Mouse (Mus musculus): Measurements from ENCODE around the gene Fermt3. TPM values are rescaled to one million over a fixed set of nuclear protein-coding genes. Genes with fewer than 3 reads are reported as not detected.

Fermt3 gene
- 17.2 TPM for polyA plus RNA-seq (2014; fragmentation: Illumina TruSeq; extraction: RNeasy Lipid Tissue Mini Kit (QIAGEN cat#74804); ENCODE audit: insufficient read depth, low read depth, low replicate concordance)

DNA sequence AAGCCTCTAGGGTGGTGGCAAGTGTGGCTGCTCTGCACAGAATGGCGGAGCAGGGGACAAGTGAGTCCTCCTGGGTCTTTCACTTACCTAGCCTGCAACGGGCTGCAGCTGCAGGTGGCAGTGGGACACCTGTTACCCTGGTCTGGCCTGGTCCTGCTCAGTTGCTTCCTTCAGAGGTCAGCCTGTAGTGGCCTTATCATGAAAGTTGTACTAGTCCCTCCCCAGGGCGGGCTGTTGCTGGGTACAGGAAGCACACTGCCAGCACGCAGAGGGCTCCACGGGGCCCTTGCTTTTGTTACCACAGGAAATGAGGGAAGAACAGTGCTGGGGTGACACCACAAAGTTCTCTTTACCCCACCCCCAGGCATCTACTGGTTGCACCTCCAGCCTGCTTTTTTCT lies at the start of gene Fermt3:
Fermt3 (minus strand) TSS at position 279 of the 400 bp plus-strand sequence.

DNA sequence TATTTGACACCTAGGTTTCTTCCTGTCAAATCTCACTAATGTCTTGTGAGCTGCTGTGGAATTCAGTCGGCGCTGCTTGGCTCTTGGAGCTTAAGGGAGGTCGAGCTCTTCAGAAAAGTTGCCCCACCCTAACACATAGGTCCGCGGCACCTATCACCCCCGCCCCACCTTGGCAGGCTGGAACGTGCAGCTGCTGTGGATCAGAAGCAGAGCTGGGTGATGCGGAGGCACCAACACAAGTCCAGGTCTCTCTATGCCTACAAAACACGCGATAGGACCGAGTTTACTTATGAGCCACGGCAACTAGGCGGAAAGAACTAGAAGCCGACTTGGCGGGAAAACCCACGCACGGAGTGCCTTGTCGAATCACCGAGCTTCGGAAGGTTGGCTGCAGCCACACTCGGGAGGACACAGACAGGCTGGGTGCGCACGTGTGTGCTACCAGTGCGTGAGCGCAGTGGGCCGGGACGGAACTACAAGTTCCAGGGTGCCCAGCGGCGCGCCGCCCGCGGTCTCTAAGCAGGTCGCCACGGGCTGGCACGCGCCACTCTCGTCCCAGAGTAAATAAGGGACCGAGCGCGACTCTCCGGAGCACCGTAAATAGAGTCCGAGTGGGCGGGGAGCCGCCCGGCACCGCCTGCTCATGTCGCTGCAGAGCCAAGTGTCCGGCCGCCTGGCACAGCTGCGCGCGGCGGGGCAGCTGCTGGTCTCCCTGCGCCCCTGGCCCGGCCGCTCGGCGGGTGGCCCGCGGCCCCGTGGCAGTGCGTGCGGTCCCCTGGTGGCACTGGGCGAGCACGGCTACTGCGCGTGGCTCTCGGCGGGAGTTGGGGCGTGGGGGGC lies 37.2 kb upstream of the Fermt3 start, which contains the start of gene Macrod1:
Macrod1 (plus strand) TSS at position 563 of the 840 bp plus-strand sequence.

DNA sequence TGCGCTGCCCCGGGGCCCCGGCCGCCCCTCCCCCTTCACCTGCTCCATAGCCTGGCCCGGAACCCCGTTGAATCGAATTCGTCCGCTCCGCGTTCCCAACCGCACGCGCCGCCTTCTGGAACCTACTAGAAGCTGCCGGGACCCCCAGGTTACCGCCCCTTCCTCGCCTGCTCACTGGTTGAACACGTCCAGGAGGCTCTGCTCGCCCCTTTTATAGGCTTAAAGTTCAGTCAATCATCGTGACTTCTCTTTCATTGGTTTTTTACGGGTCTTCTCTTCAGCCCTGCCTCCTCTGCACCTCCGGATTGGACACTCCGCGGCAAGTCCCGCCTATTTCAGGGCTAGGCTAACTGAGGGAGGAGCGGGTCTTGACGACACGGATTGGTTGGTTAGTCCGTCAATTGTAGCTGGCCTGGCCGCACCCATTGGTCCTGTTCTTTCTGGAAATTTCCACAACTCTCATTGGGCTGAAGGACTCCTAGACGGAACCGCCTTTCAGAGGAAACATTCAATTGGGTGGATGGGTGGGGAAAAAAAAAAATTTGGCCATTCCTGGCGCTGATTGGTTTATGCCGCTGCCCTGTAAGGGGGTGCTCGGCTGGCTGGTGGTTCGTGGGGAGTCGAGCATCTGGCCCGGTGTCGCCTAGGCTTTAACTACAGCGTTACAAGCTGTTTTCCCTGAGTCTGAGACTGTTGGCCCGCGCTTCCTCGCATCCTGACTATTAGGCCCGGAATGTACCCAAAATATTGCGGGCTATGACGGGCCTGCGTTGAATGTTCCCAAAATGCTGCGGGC lies 20.8 kb upstream of the Fermt3 start, which contains the start of gene Stip1:
Stip1 (minus strand) TSS at position 127 of the 796 bp plus-strand sequence.

DNA sequence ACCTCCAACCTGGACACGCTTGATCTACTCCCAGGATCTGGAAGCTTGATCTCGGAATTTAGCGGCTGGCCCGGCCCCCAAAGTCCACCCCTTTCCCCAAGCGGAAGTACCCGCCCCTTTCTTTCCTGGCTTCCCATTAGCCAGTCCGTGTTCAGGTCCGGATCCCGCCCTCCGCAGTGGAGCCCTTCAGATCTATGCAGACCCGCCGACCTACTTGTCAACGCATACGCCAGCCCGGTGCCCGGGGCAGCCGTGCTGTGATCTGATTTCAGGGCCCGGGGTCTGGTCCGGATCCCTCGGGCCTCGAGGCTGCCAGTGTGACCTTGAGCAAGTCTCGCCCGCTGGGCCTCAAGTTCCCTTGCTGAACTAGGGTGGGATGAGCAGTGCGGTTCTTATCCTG lies 23.3 kb downstream of the Fermt3 start, which contains the start of the genes Nudt22 and Trpt1:
Nudt22 (minus strand) TSS at position 112 of the 400 bp plus-strand sequence.
Trpt1 (plus strand) TSS at position 126 of the 400 bp plus-strand sequence.

DNA sequence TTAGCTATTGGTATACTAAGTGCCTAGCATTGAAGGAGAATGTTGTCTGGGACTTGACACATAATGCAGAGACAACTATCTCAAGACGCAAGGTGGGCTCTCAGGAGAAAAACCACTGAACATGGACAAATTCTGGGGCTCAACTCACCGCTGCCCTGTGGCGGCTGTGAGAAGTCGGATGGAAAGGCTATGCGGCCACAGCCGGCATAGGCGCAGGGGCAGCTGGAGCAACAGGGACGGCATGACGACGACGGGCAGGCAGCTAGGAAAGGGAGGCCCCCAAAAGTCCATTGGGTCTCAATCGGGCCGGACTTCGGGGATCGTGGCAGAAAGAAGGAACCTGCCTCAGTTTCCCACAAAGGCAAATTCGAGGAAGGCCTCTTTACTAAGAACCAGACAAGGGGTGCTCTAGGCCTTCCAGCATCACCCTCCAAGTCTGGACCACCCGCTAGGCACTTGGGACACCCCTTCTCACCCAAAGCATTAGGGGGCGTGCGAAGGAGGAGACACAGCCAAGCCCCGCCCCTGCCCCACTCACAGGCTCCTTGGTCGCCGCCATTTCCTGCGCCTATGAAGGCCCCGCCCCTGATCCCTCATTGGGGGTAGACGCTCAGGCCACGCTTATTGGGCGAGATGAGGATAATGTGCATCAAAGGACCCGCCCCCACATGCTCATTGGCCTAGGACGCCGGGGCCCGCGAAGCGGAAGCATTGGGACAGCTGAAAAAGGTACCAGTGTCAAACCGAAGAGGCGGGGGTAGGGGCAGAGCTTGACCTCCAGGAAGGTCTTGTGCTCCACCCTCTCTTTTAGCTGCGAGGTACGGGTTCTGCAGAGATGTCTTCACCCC lies 27.0 kb downstream of the Fermt3 start, which contains the start of gene Dnajc4:
Dnajc4 (minus strand) TSS at position 562 of the 848 bp plus-strand sequence.

DNA sequence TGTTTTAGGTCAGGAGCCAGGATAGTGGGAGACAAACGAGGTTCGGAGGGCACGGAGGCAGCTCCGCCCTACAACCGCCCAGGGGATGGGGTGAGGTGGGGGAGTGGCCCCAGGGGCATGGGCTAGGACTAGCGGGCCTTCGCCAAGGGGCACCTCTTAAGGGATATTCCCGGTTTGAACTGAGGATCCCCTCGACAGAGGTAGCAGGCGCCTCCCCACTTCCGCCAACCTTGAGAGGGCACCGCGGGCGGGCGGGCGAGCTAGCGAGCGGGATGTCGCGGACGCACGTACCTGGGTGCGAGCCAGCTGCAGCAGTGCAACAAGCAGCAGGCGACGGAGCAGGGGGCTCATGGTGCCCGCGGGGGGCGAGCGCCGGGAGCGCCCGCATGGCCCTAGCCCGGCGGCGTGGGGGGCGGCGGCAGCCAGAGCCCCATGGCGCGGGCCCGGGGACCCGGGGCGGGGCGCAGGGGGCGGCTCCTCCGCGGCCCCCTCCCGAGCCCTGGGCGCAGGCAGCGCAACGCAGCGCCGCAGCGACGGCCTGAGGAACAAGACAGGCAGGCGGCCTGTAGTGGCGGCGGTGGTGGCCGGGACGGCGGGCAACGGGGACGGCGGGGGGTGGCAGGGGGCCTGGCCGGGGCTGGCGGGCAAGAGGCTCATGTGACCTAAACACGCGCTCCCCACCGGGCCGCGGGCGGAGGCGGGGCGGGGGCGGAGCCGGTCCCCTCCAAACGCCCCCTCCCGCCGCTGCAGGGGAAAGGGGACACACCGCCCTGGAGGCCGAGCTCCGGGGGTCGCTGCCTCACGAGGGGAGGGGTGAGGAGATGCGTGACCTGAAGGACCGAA lies 32.0 kb downstream of the Fermt3 start, which contains the start of gene Vegfb:
Vegfb (minus strand) TSS at position 591 of the 843 bp plus-strand sequence.

DNA sequence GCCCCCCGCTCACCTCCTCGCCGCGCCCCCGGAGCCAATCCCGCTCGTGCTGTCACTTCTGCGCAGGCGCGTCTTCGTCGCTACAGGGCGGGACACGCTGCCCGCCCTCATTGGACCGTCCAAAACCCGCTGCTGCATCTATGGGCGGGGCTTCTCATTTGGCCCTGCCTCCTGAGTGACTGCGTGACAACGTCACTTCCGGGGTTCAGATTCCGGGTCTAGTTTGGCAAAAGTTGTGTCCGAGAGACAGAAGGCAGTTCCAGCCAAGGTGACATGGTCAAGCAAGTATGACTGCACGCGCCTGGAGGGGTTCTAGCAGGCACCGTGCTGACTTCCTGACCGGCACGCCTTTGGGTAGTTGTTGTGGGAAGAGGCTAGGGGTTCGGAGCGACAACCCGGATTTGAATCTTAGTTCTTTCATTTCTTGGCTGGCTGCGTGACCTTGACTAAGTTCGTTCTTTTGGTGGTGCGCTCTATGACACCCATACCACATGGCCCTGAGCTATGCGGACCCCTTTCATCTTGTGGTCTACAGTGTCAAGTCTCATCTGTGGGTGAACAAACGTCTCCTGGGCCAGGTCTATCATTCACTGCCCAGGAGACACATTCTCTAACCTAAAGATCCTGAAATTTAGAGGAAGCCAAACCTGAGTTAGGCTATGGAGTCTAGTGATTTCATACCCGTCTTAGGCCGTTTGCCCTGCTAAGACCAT lies 38.7 kb downstream of the Fermt3 start, which contains the start of gene Fkbp2:
Fkbp2 (minus strand) TSS at position 121 of the 713 bp plus-strand sequence.

DNA sequence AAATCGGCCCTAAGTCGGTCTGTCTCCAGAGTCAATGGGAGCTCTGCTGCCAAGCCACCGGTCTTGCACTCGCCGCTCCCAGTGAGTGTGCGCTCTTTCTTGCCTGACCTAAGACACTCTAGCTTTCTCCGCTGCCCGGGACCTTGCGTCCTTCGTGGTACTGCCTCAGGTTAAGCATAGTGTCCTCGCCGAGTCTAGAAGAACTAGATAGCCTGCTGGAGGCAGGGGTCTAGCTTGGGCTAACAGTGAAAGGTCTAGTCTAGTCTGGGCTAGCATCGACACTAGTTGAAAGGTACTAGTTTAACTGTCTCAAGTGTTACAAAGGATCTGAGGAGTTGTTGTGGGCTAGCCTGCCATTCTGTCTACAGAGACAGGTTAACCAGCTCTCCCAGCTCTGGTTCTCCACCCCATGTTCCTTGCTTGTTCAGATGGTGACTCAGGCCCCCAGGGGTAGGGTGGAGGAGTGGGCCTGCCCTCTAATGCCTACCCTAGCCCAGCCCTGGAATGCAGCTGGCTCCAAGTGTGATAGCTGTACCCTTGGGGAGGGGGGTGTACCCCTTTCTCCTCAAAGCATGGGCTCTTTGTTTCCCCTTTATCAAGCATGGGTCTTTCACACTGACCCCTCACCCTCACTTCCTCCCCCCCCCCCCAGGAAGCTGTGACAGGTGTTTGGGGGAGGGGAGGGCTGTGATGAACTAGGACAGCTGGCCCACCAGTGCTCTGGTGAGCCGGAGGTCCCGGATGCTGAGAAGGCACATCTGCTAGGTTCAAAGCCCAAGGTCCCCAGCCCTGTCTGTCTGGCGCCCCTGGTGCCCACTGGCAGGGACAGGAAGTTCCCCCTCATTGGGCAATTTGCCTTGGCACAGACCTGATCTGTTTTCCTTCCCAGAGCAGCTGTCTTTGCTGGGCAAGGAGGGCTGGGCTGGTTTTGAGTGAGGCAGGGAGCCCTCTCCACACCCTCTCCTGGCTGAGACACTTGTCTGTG lies 43.4 kb downstream of the Fermt3 start, which contains the start of gene Plcb3:
Plcb3 (minus strand) TSS at position 934 of the 985 bp plus-strand sequence.

DNA sequence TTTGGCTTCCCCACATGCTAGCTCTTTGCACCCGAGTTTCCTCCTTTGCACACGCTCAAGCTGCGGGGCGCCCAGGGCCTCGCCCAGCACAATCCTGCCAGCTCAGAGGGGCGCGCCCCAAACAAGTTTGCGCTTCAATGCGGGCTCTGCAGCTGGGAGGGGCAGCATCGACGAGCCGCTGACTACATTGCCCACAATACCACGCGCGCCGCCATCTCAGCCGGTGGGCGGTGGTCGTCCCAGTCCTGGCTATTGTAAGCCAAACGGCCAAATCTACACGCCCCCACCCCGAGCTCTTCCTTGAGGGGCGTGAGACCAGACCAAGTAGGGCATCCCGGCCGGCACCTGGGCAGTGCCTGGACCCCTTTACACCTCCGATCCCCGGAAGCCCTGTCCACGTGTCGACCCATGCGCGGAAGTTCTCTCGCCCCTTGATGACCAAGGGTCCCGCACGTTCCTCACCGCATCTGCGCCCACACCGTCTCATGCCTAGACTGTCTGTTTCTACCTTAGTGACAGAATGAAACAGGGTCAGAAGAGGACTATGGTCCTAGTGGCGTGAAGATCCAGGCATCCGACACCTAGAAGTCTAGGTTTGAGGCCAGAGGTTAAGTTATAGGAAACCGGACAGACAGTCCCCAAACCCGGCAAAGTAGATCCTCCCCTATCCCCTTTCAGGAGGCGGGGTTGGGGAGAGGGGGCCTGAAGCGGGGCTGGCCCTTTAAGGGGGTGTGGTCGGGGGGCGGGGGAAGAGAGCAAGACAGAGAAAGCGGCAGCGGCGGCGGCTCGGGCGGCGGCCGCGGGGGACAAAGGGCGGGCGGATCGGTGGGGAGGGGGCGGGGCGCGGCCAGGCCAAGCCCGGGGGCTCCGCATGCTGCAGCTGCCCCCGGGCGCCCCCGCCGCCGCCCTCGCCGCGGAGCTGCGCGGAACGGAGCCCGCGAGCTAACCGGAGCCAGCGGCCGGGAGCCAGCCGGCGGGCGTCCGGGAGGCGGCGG lies 44.8 kb downstream of the Fermt3 start, which contains the start of gene Ppp1r14b:
Ppp1r14b (plus strand) TSS at position 758 of the 995 bp plus-strand sequence.

Other genes starting within 250 kb of the Fermt3 start
- gene Rps6ka4, start 178.8 kb downstream of the Fermt3 start, polyA plus RNA-seq (2014; fragmentation: Illumina TruSeq; extraction: RNeasy Lipid Tissue Mini Kit (QIAGEN cat#74804); ENCODE audit: insufficient read depth, low read depth, low replicate concordance): 16.7 TPM
- 4.5 TPM for gene Ccdc88b, start 161.3 kb downstream of the Fermt3 start, polyA plus RNA-seq (2014; fragmentation: Illumina TruSeq; extraction: RNeasy Lipid Tissue Mini Kit (QIAGEN cat#74804); ENCODE audit: insufficient read depth, low read depth, low replicate concordance)
- gene Trmt112, start 109.8 kb downstream of the Fermt3 start, polyA plus RNA-seq (2014; fragmentation: Illumina TruSeq; extraction: RNeasy Lipid Tissue Mini Kit (QIAGEN cat#74804); ENCODE audit: insufficient read depth, low read depth, low replicate concordance): 74.6 TPM
- gene Prdx5, start 109.4 kb downstream of the Fermt3 start, polyA plus RNA-seq (2014; fragmentation: Illumina TruSeq; extraction: RNeasy Lipid Tissue Mini Kit (QIAGEN cat#74804); ENCODE audit: insufficient read depth, low read depth, low replicate concordance): 254 TPM
- 24.6 TPM for gene Esrra, start 97.7 kb downstream of the Fermt3 start, polyA plus RNA-seq (2014; fragmentation: Illumina TruSeq; extraction: RNeasy Lipid Tissue Mini Kit (QIAGEN cat#74804); ENCODE audit: insufficient read depth, low read depth, low replicate concordance)
- 0.68 TPM for gene Catsperz, start 94.1 kb downstream of the Fermt3 start, polyA plus RNA-seq (2014; fragmentation: Illumina TruSeq; extraction: RNeasy Lipid Tissue Mini Kit (QIAGEN cat#74804); ENCODE audit: insufficient read depth, low read depth, low replicate concordance)
- not detected for gene Kcnk4, start 85.0 kb downstream of the Fermt3 start, polyA plus RNA-seq (2014; fragmentation: Illumina TruSeq; extraction: RNeasy Lipid Tissue Mini Kit (QIAGEN cat#74804); ENCODE audit: insufficient read depth, low read depth, low replicate concordance)
- gene Bad, start 77.6 kb downstream of the Fermt3 start, polyA plus RNA-seq (2014; fragmentation: Illumina TruSeq; extraction: RNeasy Lipid Tissue Mini Kit (QIAGEN cat#74804); ENCODE audit: insufficient read depth, low read depth, low replicate concordance): 59.7 TPM
- gene Gpr137, start 77.0 kb downstream of the Fermt3 start, polyA plus RNA-seq (2014; fragmentation: Illumina TruSeq; extraction: RNeasy Lipid Tissue Mini Kit (QIAGEN cat#74804); ENCODE audit: insufficient read depth, low read depth, low replicate concordance): 34.1 TPM
- 61.9 TPM for gene Ppp1r14b, start 44.5 kb downstream of the Fermt3 start, polyA plus RNA-seq (2014; fragmentation: Illumina TruSeq; extraction: RNeasy Lipid Tissue Mini Kit (QIAGEN cat#74804); ENCODE audit: insufficient read depth, low read depth, low replicate concordance)
- 31.5 TPM for gene Plcb3, start 43.0 kb downstream of the Fermt3 start, polyA plus RNA-seq (2014; fragmentation: Illumina TruSeq; extraction: RNeasy Lipid Tissue Mini Kit (QIAGEN cat#74804); ENCODE audit: insufficient read depth, low read depth, low replicate concordance)
- 111 TPM for gene Fkbp2, start 39.0 kb downstream of the Fermt3 start, polyA plus RNA-seq (2014; fragmentation: Illumina TruSeq; extraction: RNeasy Lipid Tissue Mini Kit (QIAGEN cat#74804); ENCODE audit: insufficient read depth, low read depth, low replicate concordance)
- gene Vegfb, start 31.8 kb downstream of the Fermt3 start, polyA plus RNA-seq (2014; fragmentation: Illumina TruSeq; extraction: RNeasy Lipid Tissue Mini Kit (QIAGEN cat#74804); ENCODE audit: insufficient read depth, low read depth, low replicate concordance): 24.8 TPM
- gene Dnajc4, start 26.9 kb downstream of the Fermt3 start, polyA plus RNA-seq (2014; fragmentation: Illumina TruSeq; extraction: RNeasy Lipid Tissue Mini Kit (QIAGEN cat#74804); ENCODE audit: insufficient read depth, low read depth, low replicate concordance): 24.8 TPM
- 13.9 TPM for gene Nudt22, start 23.4 kb downstream of the Fermt3 start, polyA plus RNA-seq (2014; fragmentation: Illumina TruSeq; extraction: RNeasy Lipid Tissue Mini Kit (QIAGEN cat#74804); ENCODE audit: insufficient read depth, low read depth, low replicate concordance)
- 8.8 TPM for gene Trpt1, start 23.3 kb downstream of the Fermt3 start, polyA plus RNA-seq (2014; fragmentation: Illumina TruSeq; extraction: RNeasy Lipid Tissue Mini Kit (QIAGEN cat#74804); ENCODE audit: insufficient read depth, low read depth, low replicate concordance)
- 69.0 TPM for gene Stip1, start 20.5 kb upstream of the Fermt3 start, polyA plus RNA-seq (2014; fragmentation: Illumina TruSeq; extraction: RNeasy Lipid Tissue Mini Kit (QIAGEN cat#74804); ENCODE audit: insufficient read depth, low read depth, low replicate concordance)
- 22.1 TPM for gene Macrod1, start 37.3 kb upstream of the Fermt3 start, polyA plus RNA-seq (2014; fragmentation: Illumina TruSeq; extraction: RNeasy Lipid Tissue Mini Kit (QIAGEN cat#74804); ENCODE audit: insufficient read depth, low read depth, low replicate concordance)
- gene Flrt1, start 86.3 kb upstream of the Fermt3 start, polyA plus RNA-seq (2014; fragmentation: Illumina TruSeq; extraction: RNeasy Lipid Tissue Mini Kit (QIAGEN cat#74804); ENCODE audit: insufficient read depth, low read depth, low replicate concordance): 0.06 TPM
- gene Otub1, start 186.8 kb upstream of the Fermt3 start, polyA plus RNA-seq (2014; fragmentation: Illumina TruSeq; extraction: RNeasy Lipid Tissue Mini Kit (QIAGEN cat#74804); ENCODE audit: insufficient read depth, low read depth, low replicate concordance): 39.3 TPM
- gene Cox8a, start 198.1 kb upstream of the Fermt3 start, polyA plus RNA-seq (2014; fragmentation: Illumina TruSeq; extraction: RNeasy Lipid Tissue Mini Kit (QIAGEN cat#74804); ENCODE audit: insufficient read depth, low read depth, low replicate concordance): 408 TPM
- gene Naa40, start 221.7 kb upstream of the Fermt3 start, polyA plus RNA-seq (2014; fragmentation: Illumina TruSeq; extraction: RNeasy Lipid Tissue Mini Kit (QIAGEN cat#74804); ENCODE audit: insufficient read depth, low read depth, low replicate concordance): 8.4 TPM
- gene Rcor2, start 247.9 kb upstream of the Fermt3 start, polyA plus RNA-seq (2014; fragmentation: Illumina TruSeq; extraction: RNeasy Lipid Tissue Mini Kit (QIAGEN cat#74804); ENCODE audit: insufficient read depth, low read depth, low replicate concordance): 0.99 TPM